Mouse (Mus musculus): ENCODE data around the gene Hells. TPM values are rescaled to one million over a fixed set of nuclear protein-coding genes. Genes with fewer than 3 reads are reported as not detected.

Hells gene
- polyA plus RNA-seq, 1 experiment from 2014 or later: 91.6 TPM

- Histone ChIP-seq H3K27me3 (ENCODE audit: low read depth, poor library complexity, severe bottlenecking) (no peaks in the 10 kb centered on the region), H3K27ac (no peak overlapping the region), H3K4me1 (no peaks in the 10 kb centered on the region), H3K9me3 (replicated peaks) (no peaks in the 10 kb centered on the region), H3K36me3 (peaks cover 70% of the 10 kb centered on the region), H3K4me3 (no peak overlapping the region)
- 94% methylated on average over 6 of the region's 6 CpGs for WGBS
- no peak for DNase-seq (ENCODE audit: low spot score)
Observed at GRCm38 (mm10) chr19:38970741-38971140, 40.0 kb downstream of the Hells start.

- Histone ChIP-seq H3K9me3 (replicated peaks) (no peaks in the 10 kb centered on the region), H3K27ac (no peak overlapping the region), H3K27me3 (ENCODE audit: low read depth, poor library complexity, severe bottlenecking) (no peaks in the 10 kb centered on the region), H3K4me1 (no peaks in the 10 kb centered on the region), H3K4me3 (no peak overlapping the region), H3K36me3 (peaks cover 52% of the 10 kb centered on the region)
- DNase-seq (ENCODE audit: low spot score): peak; percentile 32
- WGBS: 80% methylated on average over 5 of the region's 5 CpGs
Observed at GRCm38 (mm10) chr19:38972581-38972980, 41.9 kb downstream of the Hells start.

GRCm38 (mm10) chr19:38973666-38974065, 43.0 kb downstream of the Hells start:
- no peaks in the 10 kb centered on the region for H3K9me3 ChIP-seq (replicated peaks)
- H3K4me3 ChIP-seq: no peak overlapping the region
- 79% methylated on average over 7 of the region's 7 CpGs for WGBS
- no peak for DNase-seq (ENCODE audit: low spot score)
- no peak overlapping the region for H3K27ac ChIP-seq
- H3K4me1 ChIP-seq: no peaks in the 10 kb centered on the region
- no peaks in the 10 kb centered on the region for H3K27me3 ChIP-seq (ENCODE audit: low read depth, poor library complexity, severe bottlenecking)
- H3K36me3 ChIP-seq: peaks cover 42% of the 10 kb centered on the region

GRCm38 (mm10) chr19:38976269-38976668, 45.6 kb downstream of the Hells start:
- Histone ChIP-seq H3K9me3 (replicated peaks) (no peaks in the 10 kb centered on the region), H3K27me3 (ENCODE audit: low read depth, poor library complexity, severe bottlenecking) (no peaks in the 10 kb centered on the region), H3K4me1 (no peaks in the 10 kb centered on the region), H3K36me3 (peaks cover 16% of the 10 kb centered on the region), H3K27ac (no peak overlapping the region), H3K4me3 (no peak overlapping the region)
- no peak for DNase-seq (ENCODE audit: low spot score)

GRCm38 (mm10) chr19:38981966-38982365, 51.3 kb downstream of the Hells start:
- H3K9me3 ChIP-seq (replicated peaks): no peaks in the 10 kb centered on the region
- peak; percentile 76 for DNase-seq (ENCODE audit: low spot score)
- H3K27me3 ChIP-seq (ENCODE audit: low read depth, poor library complexity, severe bottlenecking): no peaks in the 10 kb centered on the region
- no peaks in the 10 kb centered on the region for H3K36me3 ChIP-seq
- no peak overlapping the region for H3K4me3 ChIP-seq
- 2% methylated on average over 1 of the region's 1 CpGs for WGBS
- H3K4me1 ChIP-seq: no peaks in the 10 kb centered on the region
- H3K27ac ChIP-seq: no peak overlapping the region

GRCm38 (mm10) chr19:38998248-38998647, 67.5 kb downstream of the Hells start:
- no peak overlapping the region for H3K27ac ChIP-seq

GRCm38 (mm10) chr19:38998676-38999075, 68.0 kb downstream of the Hells start:
- 91% methylated on average over 1 of the region's 1 CpGs for WGBS
- no peaks in the 10 kb centered on the region for H3K9me3 ChIP-seq (replicated peaks)
- no peak overlapping the region for H3K4me3 ChIP-seq
- DNase-seq (ENCODE audit: low spot score): no peak
- H3K27ac ChIP-seq: no peak overlapping the region
- no peaks in the 10 kb centered on the region for H3K27me3 ChIP-seq (ENCODE audit: low read depth, poor library complexity, severe bottlenecking)
- H3K36me3 ChIP-seq: no peaks in the 10 kb centered on the region
- H3K4me1 ChIP-seq: no peaks in the 10 kb centered on the region

More at GRCm38 (mm10) chr19:38998248-38998647, 67.5 kb downstream of the Hells start:
- H3K9me3 ChIP-seq (replicated peaks): no peaks in the 10 kb centered on the region
- no peak for DNase-seq (ENCODE audit: low spot score)
- no peaks in the 10 kb centered on the region for H3K36me3 ChIP-seq
- 86% methylated on average over 4 of the region's 4 CpGs for WGBS
- no peaks in the 10 kb centered on the region for H3K4me1 ChIP-seq
- H3K27me3 ChIP-seq (ENCODE audit: low read depth, poor library complexity, severe bottlenecking): no peaks in the 10 kb centered on the region
- H3K4me3 ChIP-seq: no peak overlapping the region

GRCm38 (mm10) chr19:39005132-39005531, 74.4 kb downstream of the Hells start:
- Histone ChIP-seq H3K36me3 (no peaks in the 10 kb centered on the region), H3K4me1 (no peaks in the 10 kb centered on the region), H3K27ac (no peak overlapping the region), H3K4me3 (no peak overlapping the region), H3K27me3 (ENCODE audit: low read depth, poor library complexity, severe bottlenecking) (no peaks in the 10 kb centered on the region), H3K9me3 (replicated peaks) (no peaks in the 10 kb centered on the region)
- no peak for DNase-seq (ENCODE audit: low spot score)
- WGBS: 93% methylated on average over 1 of the region's 1 CpGs

GRCm38 (mm10) chr19:39006715-39007114, 76.0 kb downstream of the Hells start, which contains the start of gene Cyp2c55:
Cyp2c55 (plus strand) TSS chr19:39007019.
- Histone ChIP-seq H3K27me3 (ENCODE audit: low read depth, poor library complexity, severe bottlenecking) (no peaks in the 10 kb centered on the region), H3K4me3 (no peak within 1 kb of the TSS), H3K4me1 (no peaks in the 10 kb centered on the region), H3K36me3 (no peaks in the 10 kb centered on the region), H3K9me3 (replicated peaks) (no peaks in the 10 kb centered on the region), H3K27ac (no peak within 1 kb of the TSS)
- DNase-seq (ENCODE audit: low spot score): no peak

Small RNA genes lying within 50 kb of the gene (microRNA-seq; reads per million reads assigned to microRNA genes)
- gene Gm23800: not detected

Other genes with a start within 250 kb of the Hells start
- 11.2 and 11.7 TPM in 2 replicates for gene Noc3l, start 111.7 kb upstream of the Hells start, polyA plus RNA-seq (2016; fragmentation: Nextera tagmentation; extraction: Ambion mirVana)
- 1.3 and 1.8 TPM in 2 replicates for gene Tbc1d12, start 94.3 kb upstream of the Hells start, polyA plus RNA-seq (2016; fragmentation: Nextera tagmentation; extraction: Ambion mirVana)
- not detected in 2 replicates for gene Cyp2c55, start 76.1 kb downstream of the Hells start, polyA plus RNA-seq (2016; fragmentation: Nextera tagmentation; extraction: Ambion mirVana)
- not detected in 2 replicates for gene Cyp2c65, start 130.1 kb downstream of the Hells start, polyA plus RNA-seq (2016; fragmentation: Nextera tagmentation; extraction: Ambion mirVana)
- gene Cyp2c66, start 183.0 kb downstream of the Hells start, polyA plus RNA-seq (2016; fragmentation: Nextera tagmentation; extraction: Ambion mirVana): not detected in 2 replicates

Measured in limb, embryonic 10.5 days (tissue).